Mouse (Mus musculus) MEL (cell line): ENCODE results near the gene AU021092. TPM values are rescaled to one million over a fixed set of nuclear protein-coding genes. Genes with fewer than 3 reads are reported as not detected.

Source experiments
- DNase-seq: peaks from one replicate; pipeline ENCODE4 v3.0.0; 2011; ENCODE audit warnings: low read depth, low spot score
- H3K27ac ChIP-seq: 2 replicates; pipeline ENCODE4 v1.5.1; 2012; ENCODE audit warnings: low read depth, mild to moderate bottlenecking, control low read depth, low read length, moderate library complexity; ENCODE audit not compliant: control insufficient read depth
- H3K27me3 ChIP-seq, 2 experiments: fragments of 150-350 bp in 1 of 2; sonication (generic) in 1 of 2; 2 replicates each; pipeline ENCODE4 v1.6.1; 2012; ENCODE audit warnings: low read length in 2 of 2, mild to moderate bottlenecking in 2 of 2, improper control_type of control experiment in 1 of 2, moderate library complexity in 1 of 2; ENCODE audit not compliant: insufficient read depth in 2 of 2, control insufficient read depth in 1 of 2
- H3K36me3 ChIP-seq, 2 experiments: 2 replicates each; pipeline ENCODE4 v1.6.1; 2012 to 2014; ENCODE audit warnings: low read length in 2 of 2, improper control_type of control experiment in 1 of 2, inconsistent platforms in 1 of 2, mild to moderate bottlenecking in 1 of 2; ENCODE audit not compliant: insufficient read depth in 2 of 2, control insufficient read depth in 1 of 2
- H3K4me1 ChIP-seq, 2 experiments: fragments of 150-350 bp in 1 of 2; sonication (generic) in 1 of 2; 2 replicates each; pipeline ENCODE4 v1.6.1; 2012; ENCODE audit warnings: low read length in 2 of 2, improper control_type of control experiment in 1 of 2, mild to moderate bottlenecking in 1 of 2; ENCODE audit not compliant: insufficient read depth in 2 of 2, control insufficient read depth in 1 of 2
- H3K4me3 ChIP-seq, 2 experiments: fragments of 150-350 bp in 1 of 2; sonication (generic) in 1 of 2; 2 replicates each; pipeline ENCODE4 v1.5.1; 2012; ENCODE audit warnings: low read depth in 2 of 2, low read length in 2 of 2, mild to moderate bottlenecking in 2 of 2, moderate library complexity in 2 of 2, control low read depth in 1 of 2, improper control_type of control experiment in 1 of 2; ENCODE audit not compliant: control insufficient read depth in 1 of 2, insufficient read depth in 1 of 2
- H3K79me2 ChIP-seq: 2 replicates; pipeline ENCODE4 v1.6.1; 2012; ENCODE audit warnings: mild to moderate bottlenecking, low read length, moderate library complexity; ENCODE audit not compliant: control insufficient read depth, poor library complexity, insufficient read depth
- H3K9ac ChIP-seq: 2 replicates; pipeline ENCODE4 v1.6.1; 2012; ENCODE audit warnings: low read depth, mild to moderate bottlenecking, control low read depth, low read length, moderate library complexity; ENCODE audit not compliant: control insufficient read depth, poor library complexity, severe bottlenecking
- H3K9me3 ChIP-seq: fragments of 150-350 bp; sonication (generic); replicated peaks from 2 replicates; pipeline ENCODE4 v1.6.1; 2012; ENCODE audit warnings: mild to moderate bottlenecking, low read length, improper control_type of control experiment, moderate library complexity; ENCODE audit not compliant: insufficient read depth
- BHLHE40 ChIP-seq: IDR thresholded peaks from 2 replicates; pipeline ENCODE4 v1.6.1; 2012; ENCODE audit warnings: low read depth, mild to moderate bottlenecking, inconsistent platforms, low read length, improper control_type of control experiment, borderline replicate concordance
- CTCF ChIP-seq, 3 experiments: IDR thresholded peaks in 2 of 3; conservative IDR thresholded peaks in 1 of 3; 2 replicates each; pipeline ENCODE4 v1.5.1; 2011 to 2012; ENCODE audit warnings: low read length in 3 of 3, low read depth in 2 of 3, mild to moderate bottlenecking in 2 of 3, improper control_type of control experiment in 1 of 3, inconsistent platforms in 1 of 3, mixed read lengths in 1 of 3, moderate library complexity in 1 of 3; ENCODE audit not compliant: control insufficient read depth in 1 of 3, insufficient read depth in 1 of 3, poor library complexity in 1 of 3, severe bottlenecking in 1 of 3
- E2F4 ChIP-seq: IDR thresholded peaks from 2 replicates; pipeline ENCODE4 v1.6.1; 2011; ENCODE audit warnings: low read depth, low read length, improper control_type of control experiment, borderline replicate concordance
- ELF1 ChIP-seq: IDR thresholded peaks from 2 replicates; pipeline ENCODE4 v1.6.1; 2014; ENCODE audit warnings: low read depth, mild to moderate bottlenecking, inconsistent platforms, low read length, improper control_type of control experiment, moderate library complexity
- ETS1 ChIP-seq: IDR thresholded peaks from 2 replicates; pipeline ENCODE4 v1.6.1; 2012; ENCODE audit warnings: low read depth, mild to moderate bottlenecking, inconsistent platforms, low read length, improper control_type of control experiment, moderate library complexity
- GATA1 ChIP-seq: IDR thresholded peaks from 2 replicates; pipeline ENCODE4 v1.6.1; 2011; ENCODE audit warnings: low read depth, low read length, improper control_type of control experiment
- HCFC1 ChIP-seq: IDR thresholded peaks from 2 replicates; pipeline ENCODE4 v1.6.1; 2012; ENCODE audit warnings: low read depth, mild to moderate bottlenecking, inconsistent platforms, low read length, improper control_type of control experiment, moderate library complexity
- JUND ChIP-seq: IDR thresholded peaks from 2 replicates; pipeline ENCODE4 v1.6.1; 2011; ENCODE audit warnings: low read depth, mild to moderate bottlenecking, improper control_type of control experiment, low read length
- KAT2A ChIP-seq: conservative IDR thresholded peaks from 2 replicates; pipeline ENCODE4 v1.6.1; 2012; ENCODE audit warnings: low read depth, low read length, improper control_type of control experiment, inconsistent platforms
- MAZ ChIP-seq: IDR thresholded peaks from 2 replicates; pipeline ENCODE4 v1.6.1; 2012; ENCODE audit warnings: low read depth, mild to moderate bottlenecking, inconsistent platforms, low read length, improper control_type of control experiment
- MXI1 ChIP-seq: IDR thresholded peaks from 2 replicates; pipeline ENCODE4 v1.6.1; 2011; ENCODE audit warnings: mild to moderate bottlenecking, low read depth, low read length, improper control_type of control experiment
- MYB ChIP-seq: IDR thresholded peaks from 2 replicates; pipeline ENCODE4 v1.6.1; 2011; ENCODE audit warnings: mild to moderate bottlenecking, low read depth, low read length, improper control_type of control experiment
- NRF1 ChIP-seq: IDR thresholded peaks from 2 replicates; pipeline ENCODE4 v1.6.1; 2014; ENCODE audit warnings: low read depth, mild to moderate bottlenecking, inconsistent platforms, low read length, improper control_type of control experiment, moderate library complexity; ENCODE audit not compliant: poor library complexity, insufficient read depth, severe bottlenecking
- POLR2AphosphoS2 ChIP-seq: IDR thresholded peaks from 2 replicates; pipeline ENCODE4 v1.6.1; 2011; ENCODE audit warnings: low read length, improper control_type of control experiment
- POLR2AphosphoS5 ChIP-seq: IDR thresholded peaks from 2 replicates; pipeline ENCODE4 v1.6.1; 2012; ENCODE audit warnings: low read depth, borderline replicate concordance, mild to moderate bottlenecking, inconsistent platforms, low read length, moderate library complexity, mixed read lengths
- RAD21 ChIP-seq: IDR thresholded peaks from 2 replicates; pipeline ENCODE4 v1.6.1; 2011; ENCODE audit warnings: mild to moderate bottlenecking, low read depth, low read length, improper control_type of control experiment
- RCOR1 ChIP-seq: IDR thresholded peaks from 2 replicates; pipeline ENCODE4 v1.6.1; 2012; ENCODE audit warnings: low read depth, mild to moderate bottlenecking, inconsistent platforms, low read length, improper control_type of control experiment
- TBP ChIP-seq: IDR thresholded peaks from 2 replicates; pipeline ENCODE4 v1.8.0; 2011; ENCODE audit warnings: low read depth, low read length, improper control_type of control experiment
- TCF12 ChIP-seq: IDR thresholded peaks from 2 replicates; pipeline ENCODE4 v1.6.1; 2014; ENCODE audit warnings: low read depth, mild to moderate bottlenecking, inconsistent platforms, low read length, improper control_type of control experiment, moderate library complexity
- UBTF ChIP-seq: IDR thresholded peaks from 2 replicates; pipeline ENCODE4 v1.6.1; 2012; ENCODE audit warnings: low read depth, mild to moderate bottlenecking, inconsistent platforms, low read length, improper control_type of control experiment, moderate library complexity, borderline replicate concordance; ENCODE audit not compliant: insufficient read depth
- USF1 ChIP-seq: IDR thresholded peaks from 2 replicates; pipeline ENCODE4 v1.6.1; 2014; ENCODE audit warnings: low read depth, mild to moderate bottlenecking, inconsistent platforms, low read length, improper control_type of control experiment, moderate library complexity
- USF2 ChIP-seq, 2 experiments: IDR thresholded peaks; 2 replicates each; pipeline ENCODE4 v1.6.1; 2011 to 2012; ENCODE audit warnings: improper control_type of control experiment in 2 of 2, low read length in 2 of 2, borderline replicate concordance in 1 of 2, inconsistent platforms in 1 of 2, low read depth in 1 of 2, mild to moderate bottlenecking in 1 of 2; ENCODE audit not compliant: insufficient read depth in 1 of 2
- ZC3H11A ChIP-seq: IDR thresholded peaks from 2 replicates; pipeline ENCODE4 v1.6.1; 2012; ENCODE audit warnings: low read depth, mild to moderate bottlenecking, inconsistent platforms, low read length, improper control_type of control experiment
- ZKSCAN1 ChIP-seq: IDR thresholded peaks from 2 replicates; pipeline ENCODE4 v1.6.1; 2012; ENCODE audit warnings: low read depth, mild to moderate bottlenecking, inconsistent platforms, low read length, improper control_type of control experiment, moderate library complexity
- ZMIZ1 ChIP-seq: IDR thresholded peaks from 2 replicates; pipeline ENCODE4 v1.6.1; 2012; ENCODE audit warnings: low read depth, mild to moderate bottlenecking, inconsistent platforms, low read length, improper control_type of control experiment, moderate library complexity
- ZNF384 ChIP-seq: IDR thresholded peaks from 2 replicates; pipeline ENCODE4 v1.6.1; 2012; ENCODE audit warnings: low read depth, mild to moderate bottlenecking, inconsistent platforms, low read length, improper control_type of control experiment
- polyA plus RNA-seq, 2 experiments: library from polyadenylated mRNA; stranded (reverse) in 1 of 2; unstranded in 1 of 2; fragments of >175 nt in 1 of 2; fragments of >200 nt in 1 of 2; gene quantifications; 2 replicates each; pipeline versions ENCODE4 v1.2.1 to v1.2.4; 2012; ENCODE audit warnings: low replicate concordance in 2 of 2, low read depth in 1 of 2; ENCODE audit not compliant: insufficient read length in 2 of 2, insufficient read depth in 1 of 2, missing spikeins in 1 of 2
- total RNA-seq: library from RNA; depleted of rRNA; stranded (reverse); fragments of 300-350 nt; gene quantifications from 2 replicates; pipeline ENCODE4 v1.2.3, GENCODE M21; 2012; rRNA removed

The AU021092 gene
- total RNA-seq (not detected in 2 replicates), polyA plus RNA-seq (not detected)

DNA sequence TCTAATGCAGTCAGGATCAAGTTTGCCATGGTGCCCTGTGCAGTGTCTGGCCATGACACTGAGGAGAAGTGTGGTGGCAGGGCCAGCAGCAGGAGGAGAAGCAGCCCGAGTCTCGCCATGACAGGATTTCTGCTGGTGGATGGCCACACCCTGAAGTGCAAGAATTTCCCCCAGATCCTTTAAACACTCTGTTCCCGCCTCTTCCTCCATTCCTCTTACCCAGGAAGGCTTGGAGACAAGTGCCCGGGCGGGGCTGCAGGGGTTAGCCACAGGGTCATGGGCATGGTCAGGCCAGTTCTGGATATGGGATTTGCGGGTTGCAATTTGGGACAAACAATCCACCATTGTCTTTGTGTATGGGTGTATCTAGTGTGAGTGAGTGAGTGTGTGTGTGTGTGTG lies at the start of gene AU021092:
AU021092 (minus strand) TSS at position 160 of the 400 bp plus-strand sequence.
- H3K79me2 ChIP-seq, result no peaks in the 10 kb centered on the region
- TF ChIP-seq RCOR1 (no peak), ZNF384 (no peak), NRF1 (no peak), TCF12 (no peak), KAT2A (no peak), HCFC1 (no peak), ETS1 (no peak), RAD21 (no peak), CTCF (IDR thresholded peaks at IDR 0.05 in 2 of 3, conservative IDR thresholded peaks at IDR 0.05 in 1 of 3; ENCODE audit: control insufficient read depth in 1 of 3, insufficient read depth in 1 of 3, low read depth in 2 of 3, low read length in 3 of 3, poor library complexity in 1 of 3, severe bottlenecking in 1 of 3) (no peak), UBTF (no peak), USF1 (no peak), MXI1 (no peak), USF2 (IDR thresholded peaks at IDR 0.05; ENCODE audit: borderline replicate concordance in 1 of 2, insufficient read depth in 1 of 2, low read depth in 1 of 2, low read length in 2 of 2) (no peak)
- TF ChIP-seq, all 39 proteins: peak for 0
- Histone ChIP-seq H3K9ac (no peak within 1 kb of the TSS), H3K27me3 (peaks cover 4% of the 10 kb centered on the region in 2 experiments; a peak in 2 of 4 replicates), H3K9me3 (no peaks in the 10 kb centered on the region), H3K4me3 (no peak within 1 kb of the TSS), H3K36me3 (no peaks in the 10 kb centered on the region), H3K4me1 (no peaks in the 10 kb centered on the region), H3K27ac (no peak within 1 kb of the TSS)
- no peak for DNase-seq

DNA sequence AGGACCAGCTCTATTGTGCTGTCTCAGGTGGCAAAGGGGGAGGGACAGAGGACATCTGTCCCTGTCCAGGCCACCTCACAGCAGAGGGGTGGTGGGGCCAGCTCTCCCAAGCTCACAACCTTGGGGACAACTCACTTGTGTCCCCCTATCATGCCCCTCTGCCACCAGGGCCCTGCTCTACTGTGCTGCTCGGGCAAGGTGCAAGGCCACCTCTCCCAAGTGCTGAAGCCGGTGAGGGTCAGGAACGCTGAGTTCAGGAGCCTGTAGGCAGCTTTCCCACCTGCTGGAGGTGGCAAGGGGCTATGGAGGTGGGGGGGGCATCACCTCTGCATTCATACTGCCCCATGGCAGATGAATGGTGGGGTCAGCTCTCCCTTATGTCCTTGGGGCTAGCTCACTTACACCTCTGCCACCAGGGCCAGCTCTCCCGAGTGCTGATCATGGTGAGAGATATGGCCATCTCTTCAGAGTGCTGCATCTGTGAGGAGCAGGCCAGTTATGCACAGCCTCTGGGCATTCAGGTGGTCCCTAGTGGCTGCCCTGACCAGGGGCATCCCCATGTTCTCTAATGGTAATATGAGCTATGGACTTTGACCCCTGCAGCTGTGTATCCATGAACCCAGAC lies 49.4 kb upstream of the AU021092 start:
- Histone ChIP-seq H3K36me3 (no peaks in the 10 kb centered on the region), H3K9ac (no peak overlapping the region), H3K9me3 (no peaks in the 10 kb centered on the region), H3K27me3 (no peaks in the 10 kb centered on the region; a peak in 1 of 4 replicates), H3K4me3 (no peak overlapping the region), H3K27ac (no peak overlapping the region), H3K79me2 (no peaks in the 10 kb centered on the region), H3K4me1 (no peaks in the 10 kb centered on the region)
- TF ChIP-seq ELF1 (no peak), ZKSCAN1 (no peak), HCFC1 (no peak), TBP (no peak), ETS1 (no peak), POLR2AphosphoS5 (no peak), KAT2A (no peak), ZMIZ1 (no peak), USF1 (no peak), UBTF (no peak), TCF12 (no peak), ZC3H11A (no peak), E2F4 (no peak), BHLHE40 (no peak), ZNF384 (no peak), GATA1 (no peak), JUND (no peak), MYB (no peak), MAZ (no peak), POLR2AphosphoS2 (no peak)
- DNase-seq, result no peak
